Mouse (Mus musculus): ENCODE results near the gene Plcb4. TPM values are rescaled to one million over a fixed set of nuclear protein-coding genes. Genes with fewer than 3 reads are reported as not detected.

Plcb4 gene
- polyA plus RNA-seq, 1 experiment from 2014 or later, result 16.7 TPM

GRCm38 (mm10) chr2:135947839-135948238, 289.0 kb downstream of the Plcb4 start:
- DNase-seq (ENCODE audit: low spot score), result no peak
- 71% methylated on average over 1 of the region's 1 CpGs for WGBS
- Histone ChIP-seq H3K4me1 (ENCODE audit: control insufficient read depth, insufficient read depth, low read length) (no peaks in the 10 kb centered on the region), H3K4me2 (ENCODE audit: low read depth) (no peak overlapping the region), H3K27me3 (ENCODE audit: control insufficient read depth, insufficient read depth, low read length) (no peaks in the 10 kb centered on the region), H3K36me3 (ENCODE audit: control insufficient read depth, insufficient read depth, low read length) (no peaks in the 10 kb centered on the region), H3K4me3 (ENCODE audit: low read depth, low read length) (no peak overlapping the region), H3K9ac (ENCODE audit: low read length) (no peak overlapping the region), H3K27ac (ENCODE audit: low read depth, low read length) (no peak overlapping the region), H3K9me3 (ENCODE audit: control insufficient read depth, low read length) (no peaks in the 10 kb centered on the region)
- ATAC-seq (ENCODE audit: insufficient read depth, low FRiP score, low TSS enrichment), result no peak

GRCm38 (mm10) chr2:135954760-135955548, 296.1 kb downstream of the Plcb4 start:
- H3K27me3 ChIP-seq (ENCODE audit: control insufficient read depth, insufficient read depth, low read length), result no peaks in the 10 kb centered on the region

GRCm38 (mm10) chr2:135955796-135956195, 297.0 kb downstream of the Plcb4 start:
- DNase-seq (ENCODE audit: low spot score) (no peak), ATAC-seq (ENCODE audit: insufficient read depth, low FRiP score, low TSS enrichment) (no peak)
- WGBS, result 90% methylated on average over 8 of the region's 8 CpGs
- Histone ChIP-seq H3K9ac (ENCODE audit: low read length) (no peak overlapping the region), H3K27me3 (ENCODE audit: control insufficient read depth, insufficient read depth, low read length) (no peaks in the 10 kb centered on the region), H3K27ac (ENCODE audit: low read depth, low read length) (no peak overlapping the region), H3K36me3 (ENCODE audit: control insufficient read depth, insufficient read depth, low read length) (no peaks in the 10 kb centered on the region), H3K4me1 (ENCODE audit: control insufficient read depth, insufficient read depth, low read length) (no peaks in the 10 kb centered on the region), H3K4me3 (ENCODE audit: low read depth, low read length) (no peak overlapping the region), H3K9me3 (ENCODE audit: control insufficient read depth, low read length) (no peaks in the 10 kb centered on the region), H3K4me2 (ENCODE audit: low read depth) (no peak overlapping the region)

More at GRCm38 (mm10) chr2:135954760-135955548, 296.1 kb downstream of the Plcb4 start:
- no peak overlapping the region for H3K9ac ChIP-seq (ENCODE audit: low read length)
- no peak overlapping the region for H3K4me3 ChIP-seq (ENCODE audit: low read depth, low read length)
- no peak overlapping the region for H3K27ac ChIP-seq (ENCODE audit: low read depth, low read length)
- no peaks in the 10 kb centered on the region for H3K4me1 ChIP-seq (ENCODE audit: control insufficient read depth, insufficient read depth, low read length)
- H3K9me3 ChIP-seq (ENCODE audit: control insufficient read depth, low read length), result no peaks in the 10 kb centered on the region
- DNase-seq (ENCODE audit: low spot score), result no peak
- no peak overlapping the region for H3K4me2 ChIP-seq (ENCODE audit: low read depth)
- no peaks in the 10 kb centered on the region for H3K36me3 ChIP-seq (ENCODE audit: control insufficient read depth, insufficient read depth, low read length)
- WGBS, result 92% methylated on average over 13 of the region's 13 CpGs
- ATAC-seq (ENCODE audit: insufficient read depth, low FRiP score, low TSS enrichment), result no peak

GRCm38 (mm10) chr2:135957689-135958088, 298.9 kb downstream of the Plcb4 start:
- Histone ChIP-seq H3K4me2 (ENCODE audit: low read depth) (no peak overlapping the region), H3K27ac (ENCODE audit: low read depth, low read length) (no peak overlapping the region), H3K9ac (ENCODE audit: low read length) (no peak overlapping the region), H3K36me3 (ENCODE audit: control insufficient read depth, insufficient read depth, low read length) (no peaks in the 10 kb centered on the region), H3K9me3 (ENCODE audit: control insufficient read depth, low read length) (no peaks in the 10 kb centered on the region), H3K27me3 (ENCODE audit: control insufficient read depth, insufficient read depth, low read length) (no peaks in the 10 kb centered on the region), H3K4me1 (ENCODE audit: control insufficient read depth, insufficient read depth, low read length) (no peaks in the 10 kb centered on the region), H3K4me3 (ENCODE audit: low read depth, low read length) (no peak overlapping the region)
- peak; percentile 57 for ATAC-seq (ENCODE audit: insufficient read depth, low FRiP score, low TSS enrichment)
- DNase-seq (ENCODE audit: low spot score), result peak; percentile 78
- WGBS, result 39% methylated on average over 7 of the region's 7 CpGs

- H3K4me1 ChIP-seq (ENCODE audit: control insufficient read depth, insufficient read depth, low read length), result no peaks in the 10 kb centered on the region
- H3K27me3 ChIP-seq (ENCODE audit: control insufficient read depth, insufficient read depth, low read length), result no peaks in the 10 kb centered on the region
- no peak for ATAC-seq (ENCODE audit: insufficient read depth, low FRiP score, low TSS enrichment)
- 92% methylated on average over 17 of the region's 17 CpGs for WGBS
- no peak overlapping the region for H3K4me2 ChIP-seq (ENCODE audit: low read depth)
- no peak overlapping the region for H3K4me3 ChIP-seq (ENCODE audit: low read depth, low read length)
- no peak overlapping the region for H3K9ac ChIP-seq (ENCODE audit: low read length)
- H3K36me3 ChIP-seq (ENCODE audit: control insufficient read depth, insufficient read depth, low read length), result no peaks in the 10 kb centered on the region
- no peak for DNase-seq (ENCODE audit: low spot score)
- no peaks in the 10 kb centered on the region for H3K9me3 ChIP-seq (ENCODE audit: control insufficient read depth, low read length)
- H3K27ac ChIP-seq (ENCODE audit: low read depth, low read length), result no peak overlapping the region
These were observed 299.6 kb downstream of the Plcb4 start for GRCm38 (mm10) chr2:135958453-135958852.

- H3K4me2 ChIP-seq (ENCODE audit: low read depth), result no peak overlapping the region
- ATAC-seq (ENCODE audit: insufficient read depth, low FRiP score, low TSS enrichment) (no peak), DNase-seq (ENCODE audit: low spot score) (no peak)
- no peaks in the 10 kb centered on the region for H3K36me3 ChIP-seq (ENCODE audit: control insufficient read depth, insufficient read depth, low read length)
- H3K9ac ChIP-seq (ENCODE audit: low read length), result no peak overlapping the region
- H3K27me3 ChIP-seq (ENCODE audit: control insufficient read depth, insufficient read depth, low read length), result no peaks in the 10 kb centered on the region
- no peak overlapping the region for H3K27ac ChIP-seq (ENCODE audit: low read depth, low read length)
- H3K4me1 ChIP-seq (ENCODE audit: control insufficient read depth, insufficient read depth, low read length), result no peaks in the 10 kb centered on the region
- H3K4me3 ChIP-seq (ENCODE audit: low read depth, low read length), result no peak overlapping the region
- no peaks in the 10 kb centered on the region for H3K9me3 ChIP-seq (ENCODE audit: control insufficient read depth, low read length)
- 86% methylated on average over 14 of the region's 14 CpGs for WGBS
These were observed 304.3 kb downstream of the Plcb4 start for GRCm38 (mm10) chr2:135963089-135963488.

GRCm38 (mm10) chr2:135966871-135967557, 308.2 kb downstream of the Plcb4 start:
- DNase-seq (ENCODE audit: low spot score), result peak; percentile 57
- H3K4me2 ChIP-seq (ENCODE audit: low read depth), result no peak overlapping the region
- H3K36me3 ChIP-seq (ENCODE audit: control insufficient read depth, insufficient read depth, low read length), result no peaks in the 10 kb centered on the region
- no peaks in the 10 kb centered on the region for H3K9me3 ChIP-seq (ENCODE audit: control insufficient read depth, low read length)
- H3K4me3 ChIP-seq (ENCODE audit: low read depth, low read length), result no peak overlapping the region
- WGBS, result 63% methylated on average over 16 of the region's 16 CpGs
- peak; percentile 20; the same call in 1 of the 2 replicates for ATAC-seq (ENCODE audit: insufficient read depth, low FRiP score, low TSS enrichment)
- H3K27me3 ChIP-seq (ENCODE audit: control insufficient read depth, insufficient read depth, low read length), result no peaks in the 10 kb centered on the region
- no peaks in the 10 kb centered on the region for H3K4me1 ChIP-seq (ENCODE audit: control insufficient read depth, insufficient read depth, low read length)
- no peak overlapping the region for H3K27ac ChIP-seq (ENCODE audit: low read depth, low read length)
- no peak overlapping the region for H3K9ac ChIP-seq (ENCODE audit: low read length)

- Histone ChIP-seq H3K4me2 (ENCODE audit: low read depth) (no peak overlapping the region), H3K4me3 (ENCODE audit: low read depth, low read length) (no peak overlapping the region), H3K9ac (ENCODE audit: low read length) (no peak overlapping the region), H3K4me1 (ENCODE audit: control insufficient read depth, insufficient read depth, low read length) (no peaks in the 10 kb centered on the region), H3K27me3 (ENCODE audit: control insufficient read depth, insufficient read depth, low read length) (no peaks in the 10 kb centered on the region), H3K27ac (ENCODE audit: low read depth, low read length) (no peak overlapping the region), H3K36me3 (ENCODE audit: control insufficient read depth, insufficient read depth, low read length) (no peaks in the 10 kb centered on the region), H3K9me3 (ENCODE audit: control insufficient read depth, low read length) (no peaks in the 10 kb centered on the region)
- 69% methylated on average over 12 of the region's 12 CpGs for WGBS
- DNase-seq (ENCODE audit: low spot score) (peak; percentile 35), ATAC-seq (ENCODE audit: insufficient read depth, low FRiP score, low TSS enrichment) (peak; percentile 38; the same call in 1 of the 2 replicates)
These were observed 309.3 kb downstream of the Plcb4 start for GRCm38 (mm10) chr2:135968159-135968558.

- Histone ChIP-seq H3K36me3 (ENCODE audit: control insufficient read depth, insufficient read depth, low read length) (no peaks in the 10 kb centered on the region), H3K27ac (ENCODE audit: low read depth, low read length) (no peak overlapping the region), H3K27me3 (ENCODE audit: control insufficient read depth, insufficient read depth, low read length) (no peaks in the 10 kb centered on the region), H3K4me2 (ENCODE audit: low read depth) (no peak overlapping the region), H3K9ac (ENCODE audit: low read length) (no peak overlapping the region), H3K4me1 (ENCODE audit: control insufficient read depth, insufficient read depth, low read length) (no peaks in the 10 kb centered on the region), H3K9me3 (ENCODE audit: control insufficient read depth, low read length) (no peaks in the 10 kb centered on the region), H3K4me3 (ENCODE audit: low read depth, low read length) (no peak overlapping the region)
- no peak for ATAC-seq (ENCODE audit: insufficient read depth, low FRiP score, low TSS enrichment)
- 99% methylated on average over 4 of the region's 4 CpGs for WGBS
- DNase-seq (ENCODE audit: low spot score), result no peak
These were observed 312.1 kb downstream of the Plcb4 start for GRCm38 (mm10) chr2:135970902-135971301.

Data from neural tube, embryonic 11.5 days (tissue).